Mouse (Mus musculus): ENCODE data around the gene Cd4. TPM values are rescaled to one million over a fixed set of nuclear protein-coding genes. Genes with fewer than 3 reads are reported as not detected.

Gene Cd4
- total and polyA plus RNA-seq, 3 experiments = 0.26 to 1.6 (median 0.34) TPM

DNA sequence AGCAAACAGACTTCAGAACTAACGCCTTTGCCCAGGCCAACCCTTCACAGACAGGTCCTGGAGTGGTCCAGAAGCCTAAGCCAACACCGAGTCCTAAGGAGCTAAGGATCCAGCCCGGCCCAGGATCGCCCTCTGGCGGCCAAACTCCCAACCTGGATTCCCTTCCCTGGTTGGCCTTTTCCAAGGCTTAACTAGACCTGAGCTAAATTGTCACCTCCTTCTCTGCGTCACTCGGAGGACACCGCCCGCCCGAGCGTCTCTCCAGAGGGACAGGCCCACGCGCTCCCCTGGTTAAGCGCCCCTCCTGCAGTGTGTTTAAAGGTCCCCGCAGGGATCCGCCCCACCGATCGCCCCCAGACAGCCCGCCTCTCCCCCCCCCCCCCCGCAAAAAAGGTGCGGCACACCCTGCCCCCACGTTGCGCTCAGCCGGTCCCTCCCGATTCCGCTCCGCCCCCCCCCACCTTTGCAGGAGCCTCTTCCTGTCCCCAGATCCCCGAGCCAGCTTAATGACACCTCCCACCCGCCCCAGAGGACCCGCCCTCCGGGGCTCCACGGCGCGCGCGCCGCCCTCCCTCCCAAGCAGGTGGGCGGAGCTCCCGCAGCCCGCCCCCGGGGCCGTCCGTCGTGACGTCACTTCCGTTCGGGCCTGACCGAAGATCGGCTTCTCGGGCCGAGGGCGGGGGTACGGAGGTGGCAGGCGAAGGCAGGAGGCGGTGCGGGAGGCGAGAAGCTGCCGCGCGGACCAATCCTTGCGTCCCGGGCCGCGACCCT is 42.9 kb upstream of the Cd4 start, which contains the start of gene Mlf2:
Gene Mlf2, plus strand, starts transcription at position 633 of the 771 bp plus-strand sequence.
- DNase-seq (ENCODE audit: extremely low read depth) = peak; percentile 95
- peak; percentile 68 for TF ChIP-seq HCFC1 (IDR thresholded peaks at IDR 0.05; ENCODE audit: low read depth, low read length)
- TF ChIP-seq USF1 (IDR thresholded peaks at IDR 0.05; ENCODE audit: low read depth, low read length) = no peak
- no peak for TF ChIP-seq PAX5 (IDR thresholded peaks at IDR 0.05; ENCODE audit: low read length)
- peak; percentile 63 for TF ChIP-seq MXI1 (IDR thresholded peaks at IDR 0.05; ENCODE audit: low read depth, low read length)
- TF ChIP-seq NRF1 (IDR thresholded peaks at IDR 0.05; ENCODE audit: low read depth, low read length) = peak; percentile 73
- peak; percentile 78 for TF ChIP-seq TCF12 (IDR thresholded peaks at IDR 0.05; ENCODE audit: low read depth, low read length)
- peak; percentile 95 for TF ChIP-seq MAZ (IDR thresholded peaks at IDR 0.05; ENCODE audit: low read depth, low read length)
- peak; percentile 76 for TF ChIP-seq ELF1 (IDR thresholded peaks at IDR 0.05; ENCODE audit: low read depth, low read length)
- peak; percentile 71 to 95 for TF ChIP-seq CTCF (conservative IDR thresholded peaks at IDR 0.05 in 1 of 2, IDR thresholded peaks at IDR 0.05 in 1 of 2; ENCODE audit: low read depth in 2 of 2, low read length in 2 of 2)
- TF ChIP-seq JUN (IDR thresholded peaks at IDR 0.05; ENCODE audit: insufficient read depth, low read depth, low read length) = no peak
- peak; percentile 86 for TF ChIP-seq RAD21 (IDR thresholded peaks at IDR 0.05; ENCODE audit: low read depth, low read length)
- TF ChIP-seq MYC (IDR thresholded peaks at IDR 0.05; ENCODE audit: low read depth, low read length) = 0 out of 2 replicates have a peak, but pooled peaks have one; percentile 51
- peak; percentile 36; the same call in 1 of the 2 replicates for TF ChIP-seq ZC3H11A (IDR thresholded peaks at IDR 0.05; ENCODE audit: low read depth, low read length)
- peak; percentile 85 for TF ChIP-seq POLR2A (IDR thresholded peaks at IDR 0.05; ENCODE audit: low read depth, low read length)
- TF ChIP-seq IRF4 (IDR thresholded peaks at IDR 0.05; ENCODE audit: low read depth, low read length) = peak; percentile 49; the same call in 1 of the 2 replicates
- TF ChIP-seq JUND (conservative IDR thresholded peaks at IDR 0.05; ENCODE audit: low read depth, low read length) = no peak
- peak; percentile 41 for TF ChIP-seq MEF2A (IDR thresholded peaks at IDR 0.05; ENCODE audit: borderline replicate concordance, low read depth, low read length)
- no peak for TF ChIP-seq BHLHE40 (IDR thresholded peaks at IDR 0.05; ENCODE audit: low read depth, low read length)
- TF ChIP-seq POLR2AphosphoS2 (IDR thresholded peaks at IDR 0.05; ENCODE audit: low read depth, low read length) = peak; percentile 58; the same call in 1 of the 2 replicates
- 0 out of 2 replicates have a peak, but pooled peaks have one; percentile 48 for TF ChIP-seq KAT2A (IDR thresholded peaks at IDR 0.05; ENCODE audit: insufficient replicate concordance, low read length)
- TF ChIP-seq SMC3 (IDR thresholded peaks at IDR 0.05; ENCODE audit: low read depth, low read length) = peak; percentile 94
- no peak for TF ChIP-seq RCOR1 (conservative IDR thresholded peaks at IDR 0.05; ENCODE audit: low read depth, low read length)
- peak; percentile 84 for TF ChIP-seq NELFE (IDR thresholded peaks at IDR 0.05; ENCODE audit: low read depth, low read length)
- peak; percentile 87; the same call in 1 of the 2 replicates for TF ChIP-seq UBTF (IDR thresholded peaks at IDR 0.05; ENCODE audit: low read depth, low read length)
- TF ChIP-seq CHD2 (IDR thresholded peaks at IDR 0.05; ENCODE audit: low read length) = peak; percentile 55; the same call in 1 of the 2 replicates
- peak; percentile 88 for TF ChIP-seq ZMIZ1 (IDR thresholded peaks at IDR 0.05; ENCODE audit: low read depth, low read length)
- Histone ChIP-seq H3K4me2 (ENCODE audit: insufficient read depth, low read depth, poor library complexity, severe bottlenecking) (peak within 1 kb of the TSS; percentile 83), H3K9ac (ENCODE audit: insufficient read depth, low read depth) (peak within 1 kb of the TSS; percentile 96), H3K4me1 (ENCODE audit: control insufficient read depth in 1 of 2, insufficient read depth in 2 of 2) (peaks cover 5 to 18% of the 10 kb centered on the region in 2 experiments), H3K79me2 (replicated peaks; ENCODE audit: control insufficient read depth, extremely low read depth, insufficient read depth, poor library complexity, severe bottlenecking) (peaks cover 14% of the 10 kb centered on the region), H3K27ac (ENCODE audit: insufficient read depth, low read depth) (peak within 1 kb of the TSS; percentile 72), H3K36me3 (replicated peaks in 1 of 2; ENCODE audit: control insufficient read depth in 1 of 2, insufficient read depth in 1 of 2, low read length in 1 of 2) (peaks cover 27 to 33% of the 10 kb centered on the region in 2 experiments), H3K9me3 (replicated peaks; ENCODE audit: low read length) (peaks cover 2% of the 10 kb centered on the region), H3K27me3 (replicated peaks) (no peaks in the 10 kb centered on the region), H3K4me3 (replicated peaks in 1 of 3; ENCODE audit: low read depth in 2 of 3, low read length in 2 of 3, poor library complexity in 1 of 3) (peak within 1 kb of the TSS; percentile 76 to 99 (median 95))
- in situ Hi-C loops (cut with MboI; ENCODE audit: low pct_ligation_motif_present, low pct_unique_long_range_greater_than_20kb, low sequenced_read_pairs) = loop anchor here (10.0 kb wide), 1 partner anchor 86 kb away; the partner anchor contains the start of gene Gnb3
- dilution Hi-C loops (cut with MboI; ENCODE audit: extremely low pct_ligation_motif_present, extremely low pct_unique_long_range_greater_than_20kb, low sequenced_read_pairs) = no loop called here
